Mouse (Mus musculus) gastrocnemius, postnatal 36 days (tissue): Measurements from ENCODE around the gene Ocln. TPM values are rescaled to one million over a fixed set of nuclear protein-coding genes. Genes with fewer than 3 reads are reported as not detected.
"Not testable (repeated sequence)": the region's sequence is repeated elsewhere in the genome, so short reads cannot be mapped to it uniquely, and the experiment has no call there.

ENCODE experiments used
- DNase-seq, 2 experiments: peaks; one replicate each; pipeline ENCODE4 v3.0.0; 2022
- intact Hi-C: fragments of 180-260 bp; cut with DNase I; formaldehyde crosslinking; loops from one replicate; pipeline ENCODE4 v1.15.1; 2025
- total RNA-seq, 2 experiments: library from RNA; stranded (reverse); gene quantifications; 2 replicates each; pipeline ENCODE4 v1.2.3; 2021

Ocln gene
- total RNA-seq, 2 experiments from 2014 or later: 0.13 TPM; not detected in 1

DNA sequence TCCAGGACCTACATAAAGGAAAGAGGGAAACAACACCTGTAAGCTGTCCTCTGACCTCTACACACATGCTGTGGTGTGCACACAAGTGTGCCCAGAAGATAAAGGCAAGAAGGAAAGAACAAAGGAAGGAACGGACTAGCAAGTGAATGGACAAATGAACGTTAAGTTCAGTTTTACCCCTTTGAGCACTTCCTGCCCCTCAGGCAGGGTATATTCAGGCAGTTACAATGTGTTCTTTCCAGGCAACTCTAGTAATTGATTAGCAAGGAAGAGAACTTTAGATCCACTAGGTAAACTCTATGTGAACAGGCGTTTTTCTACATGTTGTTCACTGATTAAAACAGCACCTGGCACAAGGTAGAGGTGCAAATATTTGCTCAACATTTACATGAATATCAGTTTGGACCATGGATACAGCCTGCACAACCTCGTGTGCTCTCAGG lies 8.3 kb downstream of the Ocln start:
- intact Hi-C loops: no loop called here
- DNase-seq: no peak

DNA sequence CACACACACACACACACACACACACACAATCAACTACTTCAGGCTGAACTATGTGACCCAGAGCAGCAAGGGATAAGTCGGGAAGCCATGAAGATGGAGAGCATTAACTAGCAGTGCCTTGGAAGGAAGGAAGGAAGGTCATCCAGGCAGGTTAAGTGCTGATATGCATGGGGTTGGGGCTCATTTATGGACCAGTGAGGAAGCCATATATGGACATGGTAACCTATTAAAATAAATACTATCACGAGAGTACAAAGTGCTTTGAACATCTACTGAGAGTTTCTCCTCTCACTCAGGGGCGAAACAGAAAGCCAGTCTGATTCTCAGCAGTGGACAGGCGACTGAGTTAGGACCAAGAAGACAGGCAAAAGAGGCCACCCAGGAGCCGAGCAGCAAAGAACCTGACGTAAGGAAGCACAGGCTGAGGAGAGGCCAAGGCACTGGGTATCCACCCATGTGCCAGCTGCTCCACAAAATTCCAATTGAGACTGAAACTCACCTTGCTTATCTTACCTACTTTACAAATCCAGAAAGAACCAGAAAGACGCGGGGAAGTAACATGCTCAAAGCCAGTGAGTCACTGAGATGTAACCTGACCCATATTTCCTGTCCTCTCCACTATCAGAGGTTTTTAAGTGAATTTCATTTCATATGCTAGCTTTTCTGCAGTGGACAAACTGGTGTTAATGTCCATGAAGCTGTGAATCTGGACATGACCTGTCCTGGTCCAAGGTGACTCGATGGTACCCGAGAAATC lies 9.3 kb downstream of the Ocln start:
- intact Hi-C loops: no loop called here
- no peak for DNase-seq

DNA sequence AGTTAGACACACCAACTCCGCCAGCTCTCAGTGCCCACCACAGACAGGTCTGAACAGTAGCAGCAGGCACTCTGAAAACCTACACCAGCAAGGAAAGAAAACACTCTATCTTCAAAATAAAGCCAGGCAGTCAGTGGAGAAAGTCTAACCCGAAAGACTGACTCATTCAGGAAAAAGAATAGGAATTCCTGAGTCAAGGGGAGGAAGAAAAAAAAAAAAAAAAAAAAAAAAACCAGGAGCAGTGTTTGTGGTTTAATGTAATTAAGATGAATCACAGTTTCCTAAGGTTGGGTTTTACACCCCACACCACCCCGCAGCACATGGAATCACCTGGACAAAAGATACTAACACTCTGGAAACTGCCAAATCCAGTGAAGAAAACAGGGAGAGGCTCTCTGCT lies 16.4 kb downstream of the Ocln start:
- intact Hi-C loops: no loop called here
- no peak for DNase-seq

DNA sequence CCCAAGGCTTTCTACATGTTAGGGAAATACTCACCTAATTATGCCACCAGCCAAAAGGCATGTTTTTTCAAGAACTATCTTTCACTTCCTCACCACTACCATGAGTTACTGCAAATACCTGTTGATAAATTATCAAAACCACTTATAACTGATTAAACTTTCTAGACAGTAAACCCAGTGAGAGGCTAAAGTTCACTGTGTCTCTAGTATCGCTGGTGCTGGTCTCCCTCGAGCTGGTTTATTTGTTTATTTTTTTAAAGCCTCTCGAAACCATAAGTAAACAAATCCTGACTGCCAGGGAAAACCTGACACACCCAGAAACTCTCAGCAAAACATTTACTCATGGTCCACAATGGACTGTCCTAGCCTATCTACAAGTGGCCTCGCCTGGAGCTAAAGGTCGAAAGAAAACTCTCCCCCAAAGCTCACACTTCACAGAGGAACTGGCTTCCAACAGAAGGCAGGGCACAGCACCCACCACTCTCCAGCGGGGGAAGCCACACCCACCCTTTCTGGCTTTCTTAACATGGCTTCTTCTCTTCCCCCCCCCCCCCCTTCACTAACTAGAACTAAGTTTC lies 19.6 kb downstream of the Ocln start:
- no peak for DNase-seq
- intact Hi-C loops: no loop called here

DNA sequence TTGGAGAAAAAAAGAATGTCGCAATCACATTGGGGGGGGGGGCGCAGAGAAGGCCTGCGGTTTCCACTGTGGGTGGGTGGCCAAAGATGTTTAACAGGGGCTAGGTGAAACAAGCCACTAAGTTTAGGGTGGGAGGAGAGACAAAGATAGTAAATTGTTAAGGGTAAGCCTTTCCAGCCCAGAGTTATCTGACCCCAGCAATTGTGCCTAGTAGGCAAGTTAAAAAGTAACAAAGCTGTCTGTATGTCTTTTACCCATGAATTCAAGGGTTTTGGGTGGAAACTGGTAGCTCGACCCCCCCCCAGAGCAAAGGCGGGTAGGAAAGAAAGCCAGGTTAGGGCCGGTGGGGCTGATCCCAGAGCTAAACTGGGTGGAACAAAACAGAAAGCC lies 25.9 kb downstream of the Ocln start:
- no peak for DNase-seq
- intact Hi-C loops: no loop called here

DNA sequence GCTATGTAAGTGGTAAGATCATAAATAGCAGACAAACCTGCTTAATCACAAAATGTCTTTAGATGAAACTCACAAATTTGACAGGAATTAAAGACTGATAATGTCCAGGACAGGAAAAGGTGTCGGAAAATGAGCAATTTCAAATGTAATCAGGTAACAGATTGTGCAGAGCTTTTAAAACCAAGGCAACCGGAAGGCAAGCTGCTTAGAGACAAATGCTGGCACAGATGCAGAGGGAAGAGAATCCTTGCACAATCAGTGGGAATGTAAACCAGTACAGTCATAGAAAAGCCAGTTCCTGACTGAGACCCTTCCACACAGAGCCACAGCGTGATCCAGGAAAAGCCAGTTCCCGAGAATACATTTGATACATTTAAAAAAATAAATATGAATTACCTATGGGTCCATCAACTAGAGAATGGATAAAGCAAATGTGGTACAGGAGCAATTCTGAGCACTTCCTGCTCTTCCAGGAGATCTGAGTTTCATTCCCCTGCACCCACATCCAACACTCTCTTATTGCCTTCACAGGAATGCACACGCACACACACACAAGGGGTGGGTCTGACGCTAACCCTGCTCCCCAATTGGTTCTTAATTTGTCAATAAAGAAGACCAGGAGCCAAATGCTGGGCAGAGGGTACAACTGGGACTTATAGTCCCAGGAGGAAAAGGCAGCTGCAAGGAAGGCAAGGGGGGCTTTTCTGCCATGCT lies 26.4 kb downstream of the Ocln start:
- intact Hi-C loops: no loop called here
- DNase-seq: no peak

DNA sequence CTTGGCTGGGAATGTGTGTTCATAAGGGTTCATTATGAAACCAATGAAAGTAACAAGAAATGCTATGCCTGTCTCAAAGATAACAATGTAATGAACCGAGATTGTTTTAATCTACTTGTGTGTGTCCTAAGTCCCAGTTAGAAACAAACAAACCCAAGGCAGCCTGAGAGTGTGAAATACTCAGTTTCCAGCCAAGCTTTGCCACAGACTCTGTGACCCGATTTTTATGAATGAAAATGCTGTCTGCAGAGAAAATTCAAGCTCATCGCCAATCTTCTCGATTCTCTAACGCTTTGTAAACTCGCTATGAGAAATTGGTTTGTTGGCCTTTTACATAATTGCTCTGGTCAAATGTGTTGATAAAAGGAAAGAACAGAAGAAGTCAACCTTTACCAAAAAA lies 27.6 kb downstream of the Ocln start:
- no peak for DNase-seq
- intact Hi-C loops: no loop called here

DNA sequence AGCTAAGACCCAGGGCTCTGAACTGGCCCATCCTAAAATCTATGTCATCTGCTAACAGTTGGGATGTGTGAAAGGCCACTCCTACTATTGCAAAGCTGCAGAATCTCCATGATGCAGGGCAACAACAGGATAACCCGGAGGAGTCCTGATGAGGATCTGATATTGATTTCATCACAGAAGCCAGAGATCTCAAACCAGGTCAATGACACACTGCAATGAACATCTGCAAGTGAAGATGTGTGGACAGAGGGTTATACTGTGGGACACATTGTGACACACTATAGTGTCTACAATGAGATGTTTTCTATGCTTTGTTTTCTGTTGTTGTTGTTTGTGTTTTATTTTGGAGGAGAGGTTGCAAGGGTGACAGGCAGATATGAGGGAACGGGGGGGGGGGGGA lies 28.8 kb downstream of the Ocln start:
- intact Hi-C loops: no loop called here
- DNase-seq: no peak

DNA sequence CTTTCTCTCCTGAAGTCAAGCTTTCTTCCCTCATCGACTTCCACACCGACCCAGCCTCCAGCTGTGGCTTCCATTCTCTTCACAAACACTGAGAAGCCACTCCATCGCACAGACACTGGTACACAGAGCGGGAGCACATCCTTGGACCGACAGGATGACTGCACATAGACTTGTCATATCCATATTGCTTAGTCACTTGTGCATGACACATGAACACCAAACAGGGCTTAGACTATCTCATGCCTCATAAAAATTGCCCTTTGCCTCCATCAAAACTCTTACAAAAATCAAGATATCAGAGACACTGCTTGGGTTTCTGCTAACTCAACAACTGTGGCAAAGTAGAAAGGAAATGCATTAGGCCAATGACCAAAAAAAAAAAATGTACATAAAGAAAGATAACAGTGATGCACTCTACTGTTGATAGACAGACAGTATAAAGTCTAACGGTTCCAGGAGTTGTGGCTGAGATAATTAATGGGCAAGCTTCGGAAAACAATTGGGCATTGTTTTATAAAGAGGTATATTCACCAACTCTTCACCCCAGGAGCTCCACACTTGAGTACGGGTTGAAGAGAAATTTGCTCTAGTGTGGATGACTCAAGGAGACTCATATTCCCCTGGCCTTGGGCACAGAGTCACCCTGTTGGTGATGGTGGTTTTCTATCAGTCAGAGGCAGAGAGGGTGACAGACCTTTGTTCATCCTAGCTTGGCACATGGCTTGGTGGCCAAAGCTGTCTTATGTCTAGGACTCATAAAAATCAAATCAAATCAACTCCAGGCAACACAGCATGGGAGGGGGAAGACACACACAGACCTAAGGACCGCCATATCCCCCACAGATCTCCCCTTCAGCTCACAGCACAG lies 30.6 kb downstream of the Ocln start:
- intact Hi-C loops: no loop called here
- DNase-seq: no peak

DNA sequence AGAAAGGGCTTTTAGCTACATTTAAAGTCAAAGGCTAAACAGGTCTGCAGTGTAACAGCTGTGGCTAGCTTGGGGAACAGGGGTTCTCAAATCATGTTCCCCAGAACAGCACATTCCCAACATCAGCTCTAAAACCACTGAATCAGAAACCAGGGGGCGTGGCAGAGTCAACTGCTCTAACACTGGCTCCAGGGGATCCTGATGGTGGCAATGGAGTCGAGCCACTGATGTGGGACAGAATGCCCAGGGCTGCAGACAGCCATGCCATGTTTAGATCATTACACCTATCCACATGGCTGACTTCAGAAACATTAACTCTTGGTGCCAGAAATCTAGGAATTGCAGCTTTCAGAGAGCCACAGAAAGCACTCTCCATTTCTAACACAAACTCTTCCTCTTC lies 33.4 kb downstream of the Ocln start:
- intact Hi-C loops: no loop called here
- DNase-seq: no peak

DNA sequence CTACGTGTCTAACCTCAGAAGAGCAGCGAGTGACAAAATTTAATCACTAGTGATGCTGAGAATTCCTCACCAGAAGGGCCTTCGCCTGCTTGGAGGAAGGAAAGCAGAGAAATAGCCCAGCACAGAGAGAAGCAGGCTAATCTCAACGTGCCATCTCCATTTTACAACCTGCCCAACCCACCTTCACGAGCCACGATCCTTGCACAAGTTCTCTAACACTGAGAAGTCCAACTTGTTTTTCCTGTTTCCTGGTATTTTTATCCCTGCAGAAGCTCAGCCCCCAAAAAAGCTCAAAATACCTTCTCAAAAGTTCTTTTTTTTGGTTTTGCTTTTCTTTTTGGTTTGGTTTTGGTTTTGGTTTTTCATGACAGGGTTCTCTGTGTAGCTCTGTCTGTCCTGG lies 34.3 kb downstream of the Ocln start:
- intact Hi-C loops: no loop called here
- DNase-seq: no peak

DNA sequence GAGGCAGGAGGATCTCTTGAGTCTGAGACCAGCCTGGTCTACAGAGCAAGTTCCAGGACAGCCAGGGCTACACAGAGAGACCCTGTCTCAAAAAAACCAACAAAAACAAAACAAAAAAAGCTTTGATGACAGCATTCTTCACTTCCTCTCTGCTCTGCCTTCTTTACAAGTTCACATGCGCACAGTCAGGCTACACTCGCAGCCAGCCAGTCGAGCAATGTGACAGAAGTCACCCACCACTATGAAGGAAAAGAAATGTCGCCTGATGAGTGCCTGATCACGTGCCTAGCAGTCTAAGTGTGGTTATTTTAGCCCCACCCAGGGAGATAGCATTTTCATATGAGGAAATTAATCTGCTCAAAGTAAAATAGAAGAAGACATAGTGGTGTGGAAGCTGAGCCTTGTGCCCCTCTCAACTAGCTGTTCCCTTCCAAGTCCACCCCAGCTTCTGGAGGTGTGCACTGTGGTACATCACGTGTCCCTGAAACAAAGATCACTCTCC lies 34.8 kb downstream of the Ocln start:
- no peak for DNase-seq
- intact Hi-C loops: no loop called here

DNA sequence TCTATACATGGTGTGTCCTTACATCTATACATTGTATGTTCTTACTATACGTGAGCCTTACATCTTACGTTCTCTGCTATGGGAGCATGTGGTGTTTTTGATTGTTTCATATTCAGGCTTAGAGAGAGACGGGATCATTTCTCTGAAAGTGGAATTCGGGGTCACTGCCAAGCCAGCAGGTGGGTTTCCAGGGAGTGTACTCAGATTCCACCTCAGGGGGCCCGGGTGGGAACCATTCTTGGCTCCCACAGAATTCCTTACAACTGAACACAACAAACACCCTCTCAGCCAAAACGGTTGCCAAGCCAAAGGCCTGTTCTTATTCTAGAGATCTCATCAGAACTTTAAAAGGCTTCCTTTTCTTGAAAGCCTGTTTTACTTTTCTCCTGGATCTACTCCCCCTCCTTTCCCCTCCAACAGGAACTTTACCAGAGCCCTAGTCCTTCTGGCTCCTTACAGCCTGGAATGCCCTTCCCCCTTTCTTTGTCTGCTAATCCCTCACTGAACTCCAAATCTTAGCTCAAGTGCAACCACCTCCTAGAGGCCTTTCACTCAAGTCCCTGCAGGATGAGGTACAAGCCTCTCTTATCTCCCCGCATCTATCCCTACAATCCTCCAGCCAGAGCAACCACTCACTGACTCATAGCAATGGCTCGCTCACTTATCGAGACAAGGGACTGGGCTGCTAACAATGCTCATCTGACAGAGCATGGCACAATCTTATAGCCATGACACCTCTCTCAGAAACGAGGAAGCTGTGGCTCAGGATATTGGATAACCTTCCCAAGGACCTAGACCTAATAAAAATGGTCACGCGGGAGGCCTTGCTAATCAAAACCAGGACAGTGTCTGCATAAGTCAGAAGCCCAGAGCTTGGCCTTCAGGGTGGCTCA lies 36.1 kb downstream of the Ocln start:
- DNase-seq: no peak
- intact Hi-C loops: no loop called here

DNA sequence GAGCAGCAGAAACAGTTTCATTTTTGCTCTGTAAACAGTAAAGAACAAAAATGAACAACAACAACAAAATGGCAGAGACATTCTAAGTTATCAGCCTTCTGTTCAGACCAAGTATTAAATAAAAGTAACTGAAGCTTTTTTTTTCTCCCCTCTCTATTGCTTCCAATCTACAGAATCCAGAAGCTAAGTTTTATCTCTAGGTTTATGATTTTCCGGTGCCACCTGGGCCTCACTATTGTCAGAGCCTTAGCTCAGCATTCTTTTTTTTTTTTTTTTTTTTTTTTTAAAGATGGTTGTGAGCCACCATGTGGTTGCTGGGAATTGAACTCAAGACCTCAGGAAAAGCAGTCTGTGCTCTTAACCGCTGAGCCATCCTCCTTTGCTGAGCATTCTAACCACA lies 39.7 kb downstream of the Ocln start:
- intact Hi-C loops: no loop called here
- no peak for DNase-seq

DNA sequence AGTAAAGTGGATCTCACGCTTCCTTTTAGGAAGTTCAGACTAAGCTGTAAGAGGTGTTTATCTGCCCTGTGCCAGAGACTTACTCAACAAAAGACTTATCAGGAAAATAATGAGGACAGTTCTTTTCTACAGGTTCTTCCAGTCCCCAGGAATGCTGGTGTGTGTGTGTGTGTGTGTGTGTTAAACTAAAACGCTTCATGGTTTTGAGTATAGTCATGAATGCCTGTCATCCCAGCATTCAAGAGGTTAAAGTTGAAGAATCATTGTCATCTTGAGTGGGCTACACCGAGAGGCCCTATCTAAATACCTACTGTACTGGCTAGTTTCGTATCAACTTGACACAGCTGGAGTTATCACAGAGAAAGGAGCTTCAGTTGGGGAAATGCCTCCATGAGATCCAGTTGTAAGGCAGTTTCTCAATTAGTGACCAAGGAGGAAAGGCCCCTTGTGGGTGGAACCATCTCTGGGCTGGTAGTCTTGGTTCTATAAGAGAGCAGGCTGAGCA lies 40.6 kb downstream of the Ocln start:
- DNase-seq: no peak
- intact Hi-C loops: no loop called here

DNA sequence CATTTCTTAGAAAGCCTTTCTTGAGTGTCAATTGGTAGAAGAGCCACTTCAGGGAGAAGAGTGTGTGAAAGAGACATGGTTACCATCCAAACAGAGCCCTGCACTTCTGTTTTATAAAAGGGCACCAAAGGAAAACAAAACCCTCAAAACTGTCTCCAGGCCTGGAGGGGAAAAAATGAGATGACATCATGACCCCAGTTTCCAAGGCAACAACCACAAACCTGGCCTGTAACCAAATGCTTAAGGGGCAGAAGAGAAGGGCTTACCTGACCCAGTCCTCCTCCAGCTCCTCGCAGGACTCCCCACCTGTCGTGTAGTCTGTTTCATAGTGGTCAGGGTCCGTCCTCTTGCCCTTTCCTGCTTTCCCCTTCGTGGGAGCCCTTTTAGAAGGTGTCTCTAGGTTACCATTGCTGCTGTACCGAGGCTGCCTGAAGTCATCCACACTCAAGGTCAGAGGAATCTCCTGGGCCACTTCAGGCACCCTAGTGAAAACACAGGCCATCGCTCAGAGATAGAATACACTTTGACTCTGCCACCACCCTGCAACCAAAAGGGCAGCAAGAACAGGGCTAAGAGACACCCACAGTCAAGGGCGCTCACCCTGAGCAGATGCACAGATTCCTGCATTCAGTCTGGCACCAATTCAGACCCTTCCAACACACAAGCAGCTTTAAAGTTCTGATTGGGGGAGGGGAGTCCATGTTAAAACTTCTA lies 41.2 kb downstream of the Ocln start:
- DNase-seq: no peak
- intact Hi-C loops: no loop called here

DNA sequence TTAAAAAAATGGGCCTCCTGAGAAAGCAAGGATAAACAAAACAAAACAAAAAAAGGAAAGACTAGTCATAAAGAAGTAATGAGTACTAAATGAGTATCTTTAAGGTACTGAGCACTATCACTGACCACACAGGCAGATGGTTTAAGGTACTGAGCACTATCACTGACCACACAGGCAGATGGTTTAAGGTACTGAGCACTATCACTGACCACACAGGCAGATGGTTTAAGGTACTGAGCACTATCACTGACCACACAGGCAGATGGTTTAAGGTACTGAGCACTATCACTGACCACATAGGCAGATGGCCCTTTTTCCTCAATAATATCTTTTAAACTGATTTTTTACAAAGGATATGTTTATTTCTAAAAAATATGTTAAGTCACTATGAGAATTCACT lies 52.9 kb downstream of the Ocln start:
- intact Hi-C loops: loop anchor here (10.0 kb wide), 1 partner anchor 155 kb away; the partner anchor contains the start of genes Ak6, Rad17 and Taf9
- not testable (repeated sequence) for DNase-seq

DNA sequence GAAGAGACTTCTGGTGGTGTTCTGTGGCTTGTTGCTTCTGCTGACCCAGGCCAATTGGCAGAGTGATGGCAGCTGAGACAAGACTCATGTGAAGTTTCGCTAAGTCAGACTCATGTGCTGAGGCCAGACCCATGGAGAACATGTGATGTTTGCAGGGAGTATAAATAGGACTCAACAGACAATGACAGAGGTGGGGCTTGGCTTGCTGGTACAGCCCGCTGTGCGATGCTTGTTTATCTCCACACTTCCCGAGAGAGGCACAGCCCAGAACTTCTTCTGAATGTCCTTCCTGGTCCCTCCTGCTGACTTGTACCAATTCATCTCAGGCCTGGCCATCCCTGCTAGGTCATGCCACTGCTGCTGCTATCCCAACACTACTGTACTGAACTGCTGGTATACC lies 57.2 kb downstream of the Ocln start:
- intact Hi-C loops: loop anchor here (10.0 kb wide), 1 partner anchor 159 kb away; the partner anchor contains the start of genes Ak6, Rad17 and Taf9

DNA sequence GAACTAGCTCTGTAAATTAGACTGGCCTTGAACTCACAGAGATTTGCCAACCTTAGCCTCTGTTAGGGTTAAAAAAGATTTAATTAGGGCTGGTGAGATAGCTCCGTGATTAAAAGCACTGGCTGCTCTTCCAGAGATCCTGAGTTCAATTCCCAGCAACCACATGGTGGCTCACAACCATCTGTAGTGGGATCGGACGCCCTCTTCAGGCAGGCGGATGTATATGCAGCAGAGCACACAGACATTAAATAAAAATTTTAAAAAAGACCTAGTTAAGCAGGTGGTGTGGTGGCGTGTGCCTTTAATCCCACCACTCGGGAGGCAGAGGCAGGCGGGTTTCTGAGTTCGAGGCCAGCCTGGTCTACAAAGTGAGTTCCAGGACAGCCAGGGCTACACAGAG lies 58.1 kb downstream of the Ocln start:
- not testable (repeated sequence) for DNase-seq
- intact Hi-C loops: loop anchor here (10.0 kb wide), 1 partner anchor 160 kb away; the partner anchor contains the start of genes Ak6, Rad17 and Taf9

More for the DNA sequence above, 57.2 kb downstream of the Ocln start:
- no peak for DNase-seq
